Mouse (Mus musculus) CD8-positive naive resting alpha-beta T cell, adult 2 months (primary cell): ENCODE measurements around the gene Bcl11b.

Experiments
- DNase-seq, 2 experiments: peaks; one replicate each; pipeline ENCODE4 v3.0.0; 2022; ENCODE audit warnings: low read depth in 2 of 2, low spot score in 2 of 2

The Bcl11b gene

GRCm38 (mm10) chr12:108003483-108003882 is at the start of gene Bcl11b:
TSS of gene Bcl11b (minus strand) at chr12:108003602.
- DNase-seq: no peak

GRCm38 (mm10) chr12:108050996-108051395 is 47.6 kb upstream of the Bcl11b start:
- no peak for DNase-seq

- no peak for DNase-seq
These were observed 46.2 kb upstream of the Bcl11b start for GRCm38 (mm10) chr12:108049625-108050024.

- no peak for DNase-seq
These were observed 38.8 kb upstream of the Bcl11b start for GRCm38 (mm10) chr12:108042239-108042571.

GRCm38 (mm10) chr12:108041571-108042238 is 38.3 kb upstream of the Bcl11b start:
- DNase-seq: peak; percentile 62 to 68

- DNase-seq: no peak
These were observed 34.0 kb upstream of the Bcl11b start for GRCm38 (mm10) chr12:108037446-108037845.

GRCm38 (mm10) chr12:108035412-108036078 is 32.1 kb upstream of the Bcl11b start:
- DNase-seq: no peak

GRCm38 (mm10) chr12:108022835-108023615 is 19.6 kb upstream of the Bcl11b start:
- DNase-seq: no peak

GRCm38 (mm10) chr12:108012003-108012402 is 8.6 kb upstream of the Bcl11b start:
- no peak for DNase-seq

GRCm38 (mm10) chr12:108010346-108010745 is 6.9 kb upstream of the Bcl11b start:
- no peak for DNase-seq

- DNase-seq: no peak
These were observed 5.8 kb upstream of the Bcl11b start for GRCm38 (mm10) chr12:108009156-108009555.

GRCm38 (mm10) chr12:108005816-108006626 is 2.6 kb upstream of the Bcl11b start:
- DNase-seq: peak in 1 of 2 experiments; percentile 48

GRCm38 (mm10) chr12:108005488-108005800 is 2.0 kb upstream of the Bcl11b start:
- DNase-seq: no peak

GRCm38 (mm10) chr12:108004701-108005487 is 1.5 kb upstream of the Bcl11b start:
- no peak for DNase-seq

- DNase-seq: peak; percentile 84 to 85
These were observed 526 bp upstream of the Bcl11b start for GRCm38 (mm10) chr12:108003928-108004327.

GRCm38 (mm10) chr12:108002436-108003189 is 789 bp downstream of the Bcl11b start:
- DNase-seq: no peak

- no peak for DNase-seq
These were observed 1.6 kb downstream of the Bcl11b start for GRCm38 (mm10) chr12:108001652-108002340.

GRCm38 (mm10) chr12:108000715-108001080 is 2.7 kb downstream of the Bcl11b start:
- DNase-seq: no peak
